Mouse (Mus musculus): Measurements from ENCODE around the gene Lrrc49.
A peak's percentile ranks its signal among the peaks of the same experiment; 100 is the strongest.

The Lrrc49 gene

GRCm38 (mm10) chr9:60687891-60688324 lies at the start of gene Lrrc49:
Lrrc49 (minus strand) TSS chr9:60688158.
- DNase-seq (ENCODE audit: low spot score in 2 of 2): peak; percentile 95

DNA sequence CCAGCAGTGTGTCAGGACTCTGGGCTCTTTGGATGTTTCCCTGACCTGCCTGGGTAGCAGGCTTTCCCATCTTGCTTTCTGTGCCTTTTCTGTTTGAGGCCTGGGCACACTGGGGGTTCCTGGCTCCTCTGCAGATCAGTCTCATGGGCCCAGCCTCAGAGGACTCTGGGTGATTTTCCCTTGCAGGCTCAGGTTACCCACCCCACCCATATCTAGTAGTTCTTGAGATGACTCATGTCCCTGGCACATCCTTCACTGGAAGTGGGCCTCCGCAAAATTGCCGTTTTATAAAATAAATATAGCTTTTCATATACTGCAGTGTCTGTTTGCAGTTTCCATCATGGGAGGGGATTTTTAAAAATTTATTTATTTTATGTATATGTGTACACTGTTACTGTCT lies 46.4 kb upstream of the Lrrc49 start:
- DNase-seq (ENCODE audit: low spot score in 2 of 2): no peak

DNA sequence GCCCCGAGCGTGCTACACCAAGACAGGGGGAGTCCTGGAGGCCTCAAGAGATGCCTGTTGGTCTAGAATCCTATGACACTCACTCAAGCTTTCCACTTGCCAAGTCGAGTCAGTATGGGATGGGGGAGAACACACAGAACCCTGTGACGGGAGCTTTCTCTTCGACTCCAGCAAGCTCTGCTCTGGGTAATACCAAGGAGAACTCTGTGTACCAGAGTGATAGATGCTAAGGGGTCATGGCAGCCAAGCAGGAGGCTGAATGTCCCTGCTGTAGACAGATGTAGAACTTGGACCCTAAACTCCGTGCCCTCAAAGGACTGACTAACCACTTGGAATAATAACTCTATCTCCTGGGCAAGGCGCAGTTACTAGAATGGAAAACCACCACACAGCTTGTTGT lies 37.0 kb upstream of the Lrrc49 start:
- no peak for DNase-seq (ENCODE audit: low spot score in 2 of 2)

DNA sequence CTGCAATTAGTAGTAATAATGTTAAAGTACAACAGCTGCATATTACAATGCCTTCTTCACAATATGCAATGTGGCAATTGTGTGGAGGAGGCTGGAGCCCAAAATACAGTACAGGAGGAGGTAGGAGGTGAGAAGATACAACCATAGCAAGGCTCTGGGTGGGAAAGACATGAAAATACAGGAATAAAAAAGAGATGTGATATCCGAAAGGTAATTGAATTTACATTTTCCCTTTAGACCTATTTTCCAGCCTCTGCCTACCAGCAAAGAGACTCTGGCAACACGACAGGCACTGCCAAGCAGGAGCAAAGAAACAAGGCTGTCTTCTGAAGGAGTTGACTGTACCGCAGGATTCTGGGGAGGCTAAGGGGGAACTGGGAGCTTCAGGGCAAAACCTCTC lies 31.7 kb upstream of the Lrrc49 start:
- no peak for DNase-seq (ENCODE audit: low spot score in 2 of 2)

GRCm38 (mm10) chr9:60718284-60718683 lies 30.3 kb upstream of the Lrrc49 start:
- DNase-seq (ENCODE audit: low spot score in 2 of 2): peak in 1 of 2 experiments; percentile 49

- DNase-seq (ENCODE audit: low spot score in 2 of 2): no peak
These were observed 27.9 kb upstream of the Lrrc49 start for GRCm38 (mm10) chr9:60715828-60716227.

GRCm38 (mm10) chr9:60715271-60715670 lies 27.3 kb upstream of the Lrrc49 start:
- DNase-seq (ENCODE audit: low spot score in 2 of 2): peak in 1 of 2 experiments; percentile 37

DNA sequence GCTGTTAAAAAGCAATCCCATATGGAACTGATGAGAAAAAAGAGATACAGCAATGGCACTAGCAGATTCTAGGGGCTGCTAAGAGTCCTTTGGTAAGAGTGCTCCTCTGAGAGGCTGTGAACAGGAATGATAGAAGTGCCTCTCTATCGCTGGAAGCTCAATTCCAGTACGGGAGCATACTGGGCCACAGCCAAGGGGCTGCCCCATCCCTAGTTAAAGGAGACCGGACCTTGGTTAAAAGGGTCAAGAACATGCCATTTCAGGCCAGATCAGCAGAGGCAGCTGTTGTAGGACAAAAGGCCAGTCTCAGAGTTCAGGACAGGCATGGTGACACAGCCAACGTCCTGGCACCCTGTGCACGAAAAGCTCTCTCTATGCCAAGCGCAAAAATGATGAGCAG lies 26.2 kb upstream of the Lrrc49 start:
- DNase-seq (ENCODE audit: low spot score in 2 of 2): no peak

- DNase-seq (ENCODE audit: low spot score in 2 of 2): no peak
These were observed 25.7 kb upstream of the Lrrc49 start for GRCm38 (mm10) chr9:60713616-60714015.

- peak; percentile 54 to 56 for DNase-seq (ENCODE audit: low spot score in 2 of 2)
These were observed 25.0 kb upstream of the Lrrc49 start, which contains the start of gene Larp6 for GRCm38 (mm10) chr9:60712771-60713541. Larp6 (plus strand) TSS chr9:60712989.

GRCm38 (mm10) chr9:60712011-60712410 lies 24.1 kb upstream of the Lrrc49 start:
- no peak for DNase-seq (ENCODE audit: low spot score in 2 of 2)

DNA sequence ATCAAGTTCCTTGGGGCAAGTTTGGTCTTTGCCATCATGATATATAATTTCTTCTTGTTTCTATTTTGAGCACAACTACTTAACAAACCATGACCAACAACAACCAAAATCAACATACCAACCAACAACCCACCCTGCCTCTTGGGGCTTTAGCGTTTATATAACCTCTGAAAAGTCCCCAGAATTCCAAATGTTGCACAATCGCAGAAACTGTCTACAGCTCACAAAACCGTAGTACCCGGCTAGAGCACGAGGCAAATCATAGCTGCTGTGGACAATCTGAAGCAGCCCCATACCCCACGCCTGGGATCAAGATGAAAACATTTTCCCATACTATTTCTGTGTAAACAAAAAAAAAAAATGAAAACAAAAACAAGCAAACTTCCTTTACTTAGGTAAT lies 21.8 kb upstream of the Lrrc49 start:
- DNase-seq (ENCODE audit: low spot score in 2 of 2): no peak

- DNase-seq (ENCODE audit: low spot score in 2 of 2): no peak
These were observed 20.6 kb upstream of the Lrrc49 start for GRCm38 (mm10) chr9:60708606-60709005.

- DNase-seq (ENCODE audit: low spot score in 2 of 2): no peak
These were observed 19.6 kb upstream of the Lrrc49 start for GRCm38 (mm10) chr9:60707594-60707993.

DNA sequence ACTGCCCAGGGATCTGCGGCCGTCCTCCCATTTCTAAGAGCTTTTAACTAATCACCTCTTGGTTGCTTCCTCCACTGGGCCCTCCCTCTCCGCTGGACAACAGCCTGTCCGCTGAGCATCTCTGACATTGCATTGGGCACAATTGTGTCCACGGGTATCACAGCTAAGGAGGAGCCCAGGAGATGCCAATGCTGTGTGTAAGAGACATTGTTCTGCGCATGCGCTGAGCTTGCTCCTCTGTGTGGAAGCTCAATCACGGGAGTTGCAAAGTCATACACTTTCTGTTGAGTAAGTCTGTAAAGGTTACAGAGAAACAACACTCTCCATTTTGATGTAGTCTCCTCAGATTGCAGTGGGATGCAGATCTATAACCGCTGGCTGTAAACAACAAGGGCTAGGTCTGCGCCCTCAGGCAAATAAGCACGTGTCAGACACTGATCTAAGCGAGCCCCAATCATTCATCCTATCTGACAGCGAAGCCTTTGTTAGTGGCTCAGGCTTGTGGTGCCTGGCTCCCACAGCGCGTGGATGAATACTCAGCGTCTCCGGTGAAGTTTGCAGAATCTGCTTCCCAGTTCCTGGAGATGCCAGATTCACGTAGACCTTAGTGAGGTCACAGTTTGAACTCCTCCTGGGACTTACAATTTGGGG lies 11.7 kb upstream of the Lrrc49 start:
- no peak for DNase-seq (ENCODE audit: low spot score in 2 of 2)

GRCm38 (mm10) chr9:60696271-60696985 lies 8.5 kb upstream of the Lrrc49 start:
- no peak for DNase-seq (ENCODE audit: low spot score in 2 of 2)

GRCm38 (mm10) chr9:60693986-60694385 lies 6.0 kb upstream of the Lrrc49 start:
- peak in 1 of 2 experiments; percentile 38 for DNase-seq (ENCODE audit: low spot score in 2 of 2)

DNA sequence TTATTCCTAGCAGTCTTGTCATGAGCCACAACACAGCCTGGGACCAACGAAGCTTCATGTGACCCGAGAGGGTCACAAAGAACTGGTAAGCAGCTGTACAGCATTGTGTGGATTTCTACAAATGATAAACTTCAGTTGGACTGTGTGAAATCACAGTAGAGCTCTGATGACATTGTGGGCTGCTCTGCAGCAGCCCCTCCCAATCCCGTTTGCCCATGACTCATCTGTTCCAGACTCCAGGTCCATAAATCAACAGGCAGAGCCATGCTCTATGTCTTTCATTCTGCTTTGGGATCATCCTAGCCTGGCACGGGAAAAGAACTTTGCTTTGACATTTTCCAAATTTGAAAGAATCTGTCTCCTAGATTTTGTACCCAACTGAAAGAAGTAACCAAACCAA lies 4.7 kb upstream of the Lrrc49 start:
- no peak for DNase-seq (ENCODE audit: low spot score in 2 of 2)

- DNase-seq (ENCODE audit: low spot score in 2 of 2): peak; percentile 59 to 72
These were observed 543 bp downstream of the Lrrc49 start for GRCm38 (mm10) chr9:60687415-60687814.

- no peak for DNase-seq (ENCODE audit: low spot score in 2 of 2)
These were observed 5.2 kb downstream of the Lrrc49 start for GRCm38 (mm10) chr9:60682753-60683152.

DNA sequence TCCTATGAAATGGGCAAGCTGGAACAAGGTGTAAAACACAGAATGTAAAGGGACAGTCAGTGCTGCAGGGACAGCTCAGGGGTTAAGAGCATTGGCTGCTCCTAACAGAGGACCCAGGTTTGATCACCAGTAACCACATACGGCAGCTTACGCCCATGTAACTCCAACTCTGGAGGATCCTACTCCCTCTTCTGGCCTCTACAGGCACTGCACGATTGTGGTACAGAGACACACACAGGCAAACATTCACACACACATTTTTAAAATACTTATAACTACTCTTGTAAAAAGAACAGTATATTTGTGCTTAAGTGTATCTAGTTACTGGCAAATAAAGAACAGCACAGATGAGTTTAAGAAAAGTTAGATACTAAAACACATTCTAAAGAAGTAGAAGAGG lies 7.0 kb downstream of the Lrrc49 start:
- no peak for DNase-seq (ENCODE audit: low spot score in 2 of 2)

- DNase-seq (ENCODE audit: low spot score in 2 of 2): no peak
These were observed 9.0 kb downstream of the Lrrc49 start for GRCm38 (mm10) chr9:60678913-60679312.

DNA sequence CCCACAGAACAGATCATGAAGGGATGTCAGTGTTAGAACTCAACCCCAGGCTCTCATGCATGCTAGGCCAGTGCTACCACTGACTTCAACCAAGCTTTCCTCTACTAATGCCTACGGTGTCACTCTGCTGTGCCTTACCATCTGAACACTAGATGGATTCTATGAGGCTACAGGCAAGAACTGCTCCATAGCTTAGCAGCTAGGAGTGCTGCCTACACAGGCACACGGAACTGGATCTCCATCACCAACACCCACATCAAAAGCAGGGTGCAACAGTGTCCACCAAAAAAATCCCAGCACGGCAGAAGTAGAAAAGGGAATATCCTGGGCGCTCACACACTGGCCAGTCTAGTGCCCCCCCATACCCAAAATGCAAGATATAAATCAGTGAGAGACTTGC lies 11.5 kb downstream of the Lrrc49 start:
- DNase-seq (ENCODE audit: low spot score in 2 of 2): no peak
